Mouse (Mus musculus) kidney, adult 2 months (tissue): ENCODE data around the gene Rtcb.

ENCODE experiments used
- CTCF ChIP-seq: fragments of 200-500 bp; conservative IDR thresholded peaks from 2 replicates; pipeline ENCODE4 v1.5.1; 2011; ENCODE audit warnings: low read depth, mild to moderate bottlenecking, control low read depth, low read length, moderate library complexity, mixed read lengths; ENCODE audit not compliant: insufficient read depth, insufficient read length
- POLR2A ChIP-seq: fragments of 200-500 bp; IDR thresholded peaks from one replicate; pipeline ENCODE4 v1.6.1; 2011; ENCODE audit warnings: low read depth, low read length, control low read depth

DNA sequence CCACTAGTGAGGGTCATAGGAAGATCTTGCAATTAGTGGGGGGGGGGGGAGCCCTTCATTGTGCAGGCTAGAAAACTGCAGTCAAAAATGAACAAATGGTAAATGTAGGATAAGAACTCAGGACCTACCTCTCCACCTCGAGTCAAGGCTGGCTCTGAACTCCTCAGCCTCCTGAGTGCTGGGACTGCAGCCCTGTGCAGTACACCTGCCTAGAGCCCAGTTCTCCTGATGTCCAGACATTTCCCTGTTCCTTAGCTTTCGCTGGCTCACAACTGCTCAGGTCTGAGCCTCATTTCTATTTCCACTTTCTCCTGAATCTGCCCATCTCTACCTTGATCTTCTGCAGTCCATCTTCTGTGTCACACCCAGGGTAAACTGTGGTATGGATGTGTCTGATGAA lies 8.9 kb upstream of the Rtcb start:
- TF ChIP-seq CTCF (no peak), POLR2A (no peak)
